Mouse (Mus musculus): ENCODE measurements at regions not wholly inside any gene's neighbourhood (a gene's known extent, or its start where the extent isn't known, plus 50 kb on each side); places are given as distances from the start of the nearest gene placed in this dataset.

GRCm38 (mm10) chr8:15271793-15272587 is 226.1 kb upstream of the BB014433 start:
- no peak for DNase-seq (ENCODE audit: low spot score)

- DNase-seq (ENCODE audit: low spot score), result peak; percentile 24
Observed at GRCm38 (mm10) chr8:15270290-15270689, 224.4 kb upstream of the BB014433 start.

GRCm38 (mm10) chr8:15244770-15245485 is 199.1 kb upstream of the BB014433 start:
- DNase-seq (ENCODE audit: low spot score), result no peak

GRCm38 (mm10) chr8:15235410-15235809 is 189.5 kb upstream of the BB014433 start:
- no peak for DNase-seq (ENCODE audit: low spot score)

GRCm38 (mm10) chr8:15233241-15233640 is 187.4 kb upstream of the BB014433 start:
- DNase-seq (ENCODE audit: low spot score), result no peak

- no peak for DNase-seq (ENCODE audit: low spot score)
Observed at GRCm38 (mm10) chr8:15230217-15230616, 184.3 kb upstream of the BB014433 start.

GRCm38 (mm10) chr8:15221211-15221912 is 175.5 kb upstream of the BB014433 start:
- no peak for DNase-seq (ENCODE audit: low spot score)

- DNase-seq (ENCODE audit: low spot score), result no peak
Observed at GRCm38 (mm10) chr8:15209856-15210521, 164.1 kb upstream of the BB014433 start.

GRCm38 (mm10) chr8:15201556-15201955 is 155.7 kb upstream of the BB014433 start:
- DNase-seq (ENCODE audit: low spot score), result no peak

- DNase-seq (ENCODE audit: low spot score), result no peak
Observed at GRCm38 (mm10) chr8:15190708-15191107, 144.8 kb upstream of the BB014433 start.

GRCm38 (mm10) chr8:15189079-15189612 is 143.3 kb upstream of the BB014433 start:
- DNase-seq (ENCODE audit: low spot score), result no peak

Data from layer of hippocampus, adult 9-10 months (tissue).